Mouse (Mus musculus) liver, embryonic 15.5 days (tissue): Measurements from ENCODE around the gene Enox1. TPM values are rescaled to one million over a fixed set of nuclear protein-coding genes. Genes with fewer than 3 reads are reported as not detected.
"Not testable (repeated sequence)": the region's sequence is repeated elsewhere in the genome, so short reads cannot be mapped to it uniquely, and the experiment has no call there.

Experiments used
- ATAC-seq: fragments of 200-750 bp; cut with Nextera tagmentation; 2 replicates; pipeline ENCODE4 v1.8.0; 2017; ENCODE audit warnings: moderate number of reproducible peaks, mild to moderate bottlenecking, moderate library complexity; ENCODE audit not compliant: insufficient read depth
- H3K27ac ChIP-seq: fragments of 300-500 bp; sonication (generic); replicated peaks from 2 replicates; pipeline ENCODE4 v1.5.1; 2015; ENCODE audit warnings: mild to moderate bottlenecking, inconsistent platforms
- H3K27me3 ChIP-seq: fragments of 300-500 bp; sonication (generic); 2 replicates; pipeline ENCODE4 v1.6.1; 2015; ENCODE audit warnings: mild to moderate bottlenecking, inconsistent platforms
- H3K36me3 ChIP-seq: fragments of 300-500 bp; sonication (generic); replicated peaks from 2 replicates; pipeline ENCODE4 v1.6.1; 2015; ENCODE audit warnings: moderate library complexity, mild to moderate bottlenecking, inconsistent platforms
- H3K4me1 ChIP-seq: fragments of 300-500 bp; sonication (generic); replicated peaks from 2 replicates; pipeline ENCODE4 v1.6.1; 2015; ENCODE audit warnings: inconsistent platforms
- H3K4me2 ChIP-seq: fragments of 300-500 bp; sonication (generic); 2 replicates; pipeline ENCODE4 v1.6.1; 2015; ENCODE audit warnings: moderate library complexity, mild to moderate bottlenecking, inconsistent platforms
- H3K4me3 ChIP-seq: fragments of 300-500 bp; sonication (generic); replicated peaks from 2 replicates; pipeline ENCODE4 v1.5.1; 2015; ENCODE audit warnings: mild to moderate bottlenecking, inconsistent platforms
- H3K9ac ChIP-seq: fragments of 300-500 bp; sonication (generic); 2 replicates; pipeline ENCODE4 v1.6.1; 2015; ENCODE audit warnings: moderate library complexity, mild to moderate bottlenecking, inconsistent platforms
- H3K9me3 ChIP-seq: fragments of 300-500 bp; sonication (generic); replicated peaks from 2 replicates; pipeline ENCODE4 v1.6.1; 2016; ENCODE audit warnings: inconsistent platforms
- WGBS: fragments of 180-500 bp; shearing (Covaris S2); methylation state at CpG from one replicate; pipeline ENCODE4 v1.1.7; 2015; ENCODE audit warnings: mixed read lengths; ENCODE audit not compliant: insufficient replicate concordance; 5-methylcytosine and 5-hydroxymethylcytosine counted together
- polyA plus RNA-seq: library from polyadenylated mRNA; unstranded; fragments of >200 nt; fragmentation: Nextera tagmentation; extraction: Ambion mirVana; gene quantifications from 2 replicates; pipeline ENCODE4 v1.2.1, GENCODE M21; 2015

Enox1 gene
- 0.14 and 0.35 TPM in 2 replicates for polyA plus RNA-seq

DNA sequence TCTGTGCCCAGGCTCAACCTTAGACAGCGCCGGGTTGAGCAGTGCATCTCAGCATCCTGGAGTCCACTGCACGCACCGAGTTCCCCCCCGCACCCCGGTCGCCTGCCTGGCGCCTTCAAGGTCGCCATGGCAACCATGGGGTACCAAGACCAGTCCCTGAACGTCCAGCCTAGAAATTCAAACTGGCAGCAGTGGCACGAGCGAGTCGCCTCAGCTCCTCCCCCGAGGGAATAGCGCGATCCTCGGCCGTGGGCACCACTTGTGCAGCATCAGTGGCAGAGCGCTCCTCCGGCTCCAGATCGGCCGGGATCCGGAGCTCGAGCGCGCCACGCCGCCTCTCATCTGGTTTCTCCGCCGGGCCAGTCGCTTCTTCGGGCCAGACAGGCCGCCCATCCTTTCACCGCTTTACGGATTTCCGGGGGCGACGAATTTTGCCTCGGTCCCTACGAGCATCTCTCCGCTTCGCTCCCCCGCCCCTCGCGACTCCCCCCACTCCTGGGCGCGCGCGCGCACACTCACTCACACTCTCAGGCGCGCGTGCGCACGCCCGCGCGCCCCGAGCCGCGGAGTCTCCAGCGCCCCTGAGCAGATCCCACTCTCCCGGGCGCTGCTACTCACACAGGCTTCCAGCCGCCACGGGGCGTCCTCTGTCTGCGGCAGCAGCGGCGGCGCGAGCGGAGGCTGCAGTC is at the start of gene Enox1:
Gene Enox1, plus strand, starts transcription at position 542 of the 689 bp plus-strand sequence.
- peak within 1 kb of the TSS; percentile 43 for H3K4me3 ChIP-seq
- no peak for ATAC-seq
- no peaks in the 10 kb centered on the region for H3K36me3 ChIP-seq
- WGBS, result 1% methylated on average over 73 of the region's 73 CpGs
- no peak within 1 kb of the TSS for H3K27ac ChIP-seq
- peak within 1 kb of the TSS; percentile 67 for H3K4me2 ChIP-seq
- H3K27me3 ChIP-seq, result peaks cover 62% of the 10 kb centered on the region
- 0 out of 2 replicates have a peak, but pooled peaks cover 11% of the 10 kb centered on the region for H3K4me1 ChIP-seq
- H3K9me3 ChIP-seq, result no peaks in the 10 kb centered on the region
- H3K9ac ChIP-seq, result no peak within 1 kb of the TSS

DNA sequence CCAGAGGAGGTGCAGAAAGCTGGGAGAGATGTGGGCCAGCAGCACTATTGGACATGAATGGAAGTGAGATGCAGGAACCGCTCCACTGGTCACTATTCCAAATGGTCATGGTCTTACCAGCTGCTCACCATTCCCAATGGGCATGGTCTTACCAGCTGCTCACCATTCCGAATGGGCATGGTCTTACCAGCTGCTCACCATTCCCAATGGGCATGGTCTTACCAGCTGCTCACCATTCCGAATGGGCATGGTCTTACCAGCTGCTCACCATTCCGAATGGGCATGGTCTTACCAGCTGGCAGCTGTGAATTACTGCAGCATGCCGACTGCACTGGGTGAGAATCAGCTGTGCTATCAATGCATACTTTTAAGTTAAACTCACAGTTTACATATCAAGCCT is 45.9 kb upstream of the Enox1 start:
- H3K4me3 ChIP-seq, H3K9ac ChIP-seq, H3K9me3 ChIP-seq, H3K27ac ChIP-seq, H3K36me3 ChIP-seq, H3K27me3 ChIP-seq, H3K4me2 ChIP-seq, H3K4me1 ChIP-seq, ATAC-seq: not testable (repeated sequence)
- WGBS, result 69% methylated on average over 5 of the region's 5 CpGs

DNA sequence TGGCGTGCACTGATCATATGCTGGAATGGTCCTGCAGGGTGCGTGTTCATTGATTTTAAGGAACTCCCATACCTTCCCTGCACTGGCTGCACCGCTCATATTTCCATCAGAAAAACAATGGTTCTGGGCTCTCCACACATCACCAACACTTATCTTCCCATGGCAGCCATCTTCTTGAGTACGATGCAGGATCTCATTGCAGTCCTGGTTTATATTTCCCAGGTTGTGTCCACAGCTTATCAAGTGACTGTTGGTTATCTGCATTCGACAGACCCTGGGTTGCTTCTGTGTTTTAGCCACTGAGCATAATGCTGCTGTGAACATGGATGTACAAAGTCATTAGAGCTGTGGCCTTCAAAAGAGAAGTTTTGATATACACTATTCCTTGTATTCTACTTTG is 26.0 kb upstream of the Enox1 start:
- Histone ChIP-seq H3K27ac (no peak overlapping the region), H3K9me3 (no peaks in the 10 kb centered on the region), H3K36me3 (no peaks in the 10 kb centered on the region), H3K4me2 (no peak overlapping the region), H3K9ac (no peak overlapping the region), H3K4me3 (no peak overlapping the region), H3K4me1 (no peaks in the 10 kb centered on the region), H3K27me3 (no peaks in the 10 kb centered on the region)
- ATAC-seq, result no peak
- 38% methylated on average over 5 of the region's 5 CpGs for WGBS

DNA sequence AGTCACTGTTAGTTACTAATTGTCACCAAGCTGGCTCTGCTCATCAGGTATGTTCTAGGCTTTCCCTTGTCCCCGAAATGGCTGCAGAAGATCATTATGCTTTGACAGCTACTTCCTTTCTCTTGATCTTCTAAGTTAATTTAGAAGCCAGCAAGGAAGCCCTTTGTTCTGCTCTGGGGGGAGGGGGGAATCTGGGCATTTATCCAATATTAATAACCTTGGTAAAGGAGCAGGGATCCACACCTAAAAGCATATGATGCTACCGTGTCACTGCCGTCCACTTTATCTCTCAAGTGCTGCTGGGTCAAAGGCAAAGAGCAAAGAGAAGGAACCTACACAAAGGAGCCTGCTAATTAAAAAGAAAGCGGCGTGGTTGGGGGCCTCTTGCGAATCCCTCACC is 19.6 kb upstream of the Enox1 start:
- Histone ChIP-seq H3K27me3 (no peaks in the 10 kb centered on the region), H3K27ac (no peak overlapping the region), H3K4me2 (no peak overlapping the region), H3K4me1 (no peaks in the 10 kb centered on the region), H3K36me3 (no peaks in the 10 kb centered on the region), H3K4me3 (no peak overlapping the region), H3K9me3 (no peaks in the 10 kb centered on the region), H3K9ac (no peak overlapping the region)
- ATAC-seq, result no peak
- WGBS, result 60% methylated on average over 6 of the region's 6 CpGs

DNA sequence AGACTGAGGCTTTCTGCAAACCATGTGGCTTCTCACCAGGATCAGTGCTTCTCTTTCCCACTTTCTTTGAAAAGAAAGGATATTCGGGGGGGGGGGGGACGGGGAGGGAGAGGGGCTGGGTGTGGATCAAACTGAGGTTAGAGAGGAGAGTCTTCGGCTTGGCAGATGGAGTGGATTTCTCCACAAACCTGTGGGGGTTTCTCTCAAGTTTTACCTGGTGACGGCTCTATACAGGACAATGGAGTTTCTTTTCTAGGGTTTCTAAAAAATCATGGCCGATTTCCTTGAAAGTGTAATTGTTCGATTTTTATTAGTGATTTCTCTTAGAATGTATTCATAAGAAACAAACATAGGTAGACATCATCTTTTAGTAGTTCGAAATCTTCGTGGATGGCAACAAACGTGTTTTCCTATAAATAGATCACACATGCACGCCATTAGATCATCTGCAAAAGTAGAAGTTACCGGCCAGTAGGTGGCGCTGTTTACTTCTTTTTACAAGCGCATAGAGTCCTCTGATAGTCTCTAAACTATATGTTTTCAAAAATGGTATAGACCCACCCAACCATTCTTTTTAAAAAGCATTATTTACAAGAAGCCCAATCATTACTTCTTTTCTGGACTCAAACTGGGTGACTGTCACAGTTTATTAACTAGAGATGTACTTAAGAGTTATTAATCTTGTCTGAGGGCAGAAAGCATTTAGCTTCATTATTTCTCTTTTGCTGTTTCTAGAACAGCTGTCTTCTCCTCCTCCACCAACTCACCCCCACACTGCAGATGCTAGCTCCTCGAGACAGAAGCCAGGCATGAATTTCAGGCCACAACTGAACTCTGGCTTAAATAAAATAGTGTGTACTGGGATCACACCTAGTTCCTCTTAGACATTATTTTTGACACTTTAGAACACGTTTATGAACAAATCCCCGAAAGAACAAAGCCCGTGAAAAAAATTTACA is 15.0 kb upstream of the Enox1 start:
- H3K36me3 ChIP-seq, result no peaks in the 10 kb centered on the region
- no peaks in the 10 kb centered on the region for H3K4me1 ChIP-seq
- no peak overlapping the region for H3K27ac ChIP-seq
- no peak overlapping the region for H3K4me2 ChIP-seq
- no peak overlapping the region for H3K9ac ChIP-seq
- 20% methylated on average over 17 of the region's 17 CpGs for whole genome bisulfite sequencing
- H3K9me3 ChIP-seq, result no peaks in the 10 kb centered on the region
- no peaks in the 10 kb centered on the region for H3K27me3 ChIP-seq
- no peak overlapping the region for H3K4me3 ChIP-seq
- no peak for ATAC-seq

DNA sequence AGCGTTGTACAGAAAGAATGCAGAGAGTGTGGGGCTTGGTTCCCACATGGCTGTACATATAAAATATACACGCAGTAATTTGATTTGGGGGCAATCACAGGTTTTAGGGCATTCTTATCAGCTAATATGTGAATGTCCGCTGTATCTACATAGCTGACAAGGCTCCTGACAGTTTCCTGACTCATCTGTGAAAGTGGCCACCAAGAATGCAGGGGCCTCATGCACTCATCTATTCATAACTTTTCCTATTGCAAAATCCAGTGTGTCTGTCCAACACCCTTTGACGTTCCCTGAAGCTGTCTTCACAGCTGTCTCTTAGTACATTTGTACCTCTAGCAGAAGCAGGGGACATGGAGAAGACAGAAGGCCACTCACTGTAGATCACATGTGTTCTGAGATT is 11.5 kb upstream of the Enox1 start:
- no peak overlapping the region for H3K27ac ChIP-seq
- no peaks in the 10 kb centered on the region for H3K4me1 ChIP-seq
- no peaks in the 10 kb centered on the region for H3K36me3 ChIP-seq
- WGBS, result 30% methylated on average over 4 of the region's 4 CpGs
- no peaks in the 10 kb centered on the region for H3K27me3 ChIP-seq
- H3K4me3 ChIP-seq, result no peak overlapping the region
- no peak for ATAC-seq
- no peak overlapping the region for H3K9ac ChIP-seq
- no peak overlapping the region for H3K4me2 ChIP-seq
- no peaks in the 10 kb centered on the region for H3K9me3 ChIP-seq

DNA sequence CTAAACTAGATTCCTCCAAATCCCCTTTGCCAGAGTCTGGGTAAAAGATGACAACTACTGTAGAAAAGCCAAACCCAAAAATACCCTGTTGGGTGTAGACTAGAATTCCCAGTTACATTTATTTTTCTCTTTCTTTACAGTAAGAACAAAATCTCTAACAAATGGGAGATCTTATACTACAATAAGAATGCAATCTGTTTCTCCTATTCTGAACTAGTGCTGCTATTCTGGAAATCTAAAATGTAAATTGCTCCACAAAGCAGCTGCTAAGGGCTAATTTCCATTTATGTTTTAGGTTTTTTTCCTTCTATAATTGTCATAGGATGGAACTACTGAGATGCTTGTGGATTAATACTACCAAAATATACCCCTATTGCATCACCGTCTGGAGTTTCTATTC is 8.9 kb upstream of the Enox1 start:
- no peak for ATAC-seq
- H3K4me2 ChIP-seq, result no peak overlapping the region
- no peak overlapping the region for H3K9ac ChIP-seq
- H3K4me1 ChIP-seq, result no peaks in the 10 kb centered on the region
- H3K4me3 ChIP-seq, result no peak overlapping the region
- WGBS, result 82% methylated on average over 1 of the region's 1 CpGs
- no peak overlapping the region for H3K27ac ChIP-seq
- no peaks in the 10 kb centered on the region for H3K36me3 ChIP-seq
- H3K9me3 ChIP-seq, result no peaks in the 10 kb centered on the region
- no peaks in the 10 kb centered on the region for H3K27me3 ChIP-seq

DNA sequence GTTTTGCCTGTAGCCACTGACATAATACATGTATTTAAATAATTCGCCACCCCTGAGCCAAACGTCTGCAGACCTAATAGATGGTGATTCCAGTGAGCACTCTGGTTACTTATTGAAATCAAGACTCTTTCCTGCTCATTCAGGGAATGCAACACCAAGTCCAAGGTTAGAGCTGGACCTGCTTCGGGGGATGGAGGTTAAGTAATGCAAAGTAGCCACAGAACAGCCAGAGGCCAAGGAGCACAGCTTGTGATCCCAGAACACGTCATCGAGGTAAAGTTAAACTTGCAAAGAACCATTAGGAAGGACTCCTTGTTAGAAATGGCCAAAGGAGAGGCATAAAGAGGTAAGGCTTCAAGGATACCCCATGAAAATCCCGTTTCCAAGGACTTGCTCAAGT is 6.0 kb upstream of the Enox1 start:
- 58% methylated on average over 6 of the region's 6 CpGs for WGBS
- no peak overlapping the region for H3K9ac ChIP-seq

DNA sequence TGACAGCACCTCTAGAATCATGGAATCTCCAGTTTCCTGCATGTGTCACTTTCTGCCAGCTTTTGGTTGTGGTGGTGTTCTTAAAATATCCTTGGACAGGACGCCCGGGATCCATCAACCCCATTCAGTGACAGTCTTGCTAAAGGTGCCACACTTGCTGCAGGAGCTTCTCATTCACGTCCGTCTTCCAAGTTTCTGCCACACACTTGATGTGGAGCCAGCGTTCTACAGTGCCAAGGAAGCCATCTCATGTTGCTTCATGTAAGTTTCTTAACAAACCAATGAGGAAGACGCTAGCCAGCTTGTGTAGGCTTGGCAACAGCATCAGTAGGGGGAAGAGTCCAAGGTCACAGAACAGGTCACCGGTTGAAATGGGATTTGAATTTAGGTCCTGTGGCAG is 5.1 kb upstream of the Enox1 start:
- Histone ChIP-seq H3K27ac (no peak overlapping the region), H3K4me2 (no peak overlapping the region), H3K36me3 (no peaks in the 10 kb centered on the region), H3K9ac (no peak overlapping the region), H3K27me3 (peaks cover 20% of the 10 kb centered on the region), H3K4me3 (no peak overlapping the region), H3K4me1 (0 out of 2 replicates have a peak, but pooled peaks cover 3% of the 10 kb centered on the region), H3K9me3 (no peaks in the 10 kb centered on the region)
- ATAC-seq, result no peak
- WGBS, result 67% methylated on average over 7 of the region's 7 CpGs

More for the DNA sequence above, 6.0 kb upstream of the Enox1 start:
- no peak for ATAC-seq
- no peaks in the 10 kb centered on the region for H3K4me1 ChIP-seq
- H3K9me3 ChIP-seq, result no peaks in the 10 kb centered on the region
- no peak overlapping the region for H3K27ac ChIP-seq
- H3K27me3 ChIP-seq, result peaks cover 12% of the 10 kb centered on the region
- no peaks in the 10 kb centered on the region for H3K36me3 ChIP-seq
- H3K4me3 ChIP-seq, result no peak overlapping the region
- H3K4me2 ChIP-seq, result no peak overlapping the region

DNA sequence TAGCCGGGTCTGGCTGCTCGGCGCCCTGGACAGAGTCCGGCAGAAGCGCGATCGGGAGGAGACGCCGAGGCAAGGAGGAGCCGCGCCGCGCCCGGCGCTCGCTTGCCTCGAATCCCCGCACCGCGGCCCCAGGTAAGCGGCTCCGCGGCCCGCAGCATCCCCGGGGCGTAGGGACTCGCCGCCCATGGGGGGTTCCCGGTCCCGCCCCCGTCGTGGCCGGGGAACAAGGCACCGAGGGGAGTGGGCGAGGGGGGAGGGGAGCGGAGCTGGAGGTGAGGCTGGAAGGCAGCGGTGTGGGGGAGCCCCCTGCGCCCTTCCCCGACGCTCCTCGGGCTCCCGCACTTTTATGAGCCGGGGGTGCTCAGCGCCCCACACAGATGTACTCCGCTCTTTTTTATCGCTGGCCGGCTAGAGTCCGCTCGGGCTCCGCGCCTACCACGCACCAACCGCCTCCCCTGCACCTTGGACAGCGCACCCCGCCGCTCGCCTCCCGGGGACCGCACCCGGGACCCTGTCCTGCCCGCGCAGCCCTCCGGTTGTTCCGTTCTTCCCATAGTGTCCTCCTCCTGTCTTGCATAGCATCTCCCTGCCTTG is 445 bp downstream of the Enox1 start:
- Histone ChIP-seq H3K9ac (no peak overlapping the region), H3K36me3 (no peaks in the 10 kb centered on the region), H3K4me3 (peak overlapping the region; percentile 43), H3K27ac (no peak overlapping the region), H3K9me3 (no peaks in the 10 kb centered on the region), H3K4me2 (peak overlapping the region; percentile 67), H3K4me1 (0 out of 2 replicates have a peak, but pooled peaks cover 11% of the 10 kb centered on the region), H3K27me3 (peaks cover 62% of the 10 kb centered on the region)
- WGBS, result under 1% methylated on average over 55 of the region's 64 CpGs
- no peak for ATAC-seq

DNA sequence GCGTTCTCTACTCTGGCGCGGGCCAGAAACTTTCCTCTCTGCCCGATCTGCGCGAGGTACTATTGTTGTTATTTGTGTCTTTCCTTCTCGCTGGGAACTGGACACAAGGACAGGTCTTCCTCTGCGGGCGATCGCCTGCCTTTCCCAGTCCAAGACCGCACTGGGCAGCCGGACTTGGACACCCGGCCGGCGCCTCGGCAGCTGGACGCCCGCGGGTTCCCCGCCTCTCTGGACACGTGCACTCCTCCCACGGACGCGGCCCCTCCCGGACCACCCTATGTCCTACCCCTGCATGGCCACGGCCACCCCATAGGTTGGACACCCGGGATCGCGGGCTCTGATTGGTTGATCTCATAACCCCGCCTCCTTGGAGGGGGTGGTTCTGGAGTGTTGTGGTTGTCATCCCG is 945 bp downstream of the Enox1 start:
- no peak overlapping the region for H3K27ac ChIP-seq
- H3K27me3 ChIP-seq, result peaks cover 62% of the 10 kb centered on the region
- peak overlapping the region; percentile 67 for H3K4me2 ChIP-seq
- peak overlapping the region; percentile 43 for H3K4me3 ChIP-seq
- WGBS, result 2% methylated on average over 31 of the region's 31 CpGs
- H3K36me3 ChIP-seq, result no peaks in the 10 kb centered on the region
- 0 out of 2 replicates have a peak, but pooled peaks cover 11% of the 10 kb centered on the region for H3K4me1 ChIP-seq
- H3K9ac ChIP-seq, result no peak overlapping the region
- H3K9me3 ChIP-seq, result no peaks in the 10 kb centered on the region
- ATAC-seq, result no peak
